Mouse (Mus musculus) cerebellum, adult 2 months (tissue): ENCODE results near the gene Smok3b.

Source experiments
- CTCF ChIP-seq: fragments of 200-500 bp; IDR thresholded peaks from 2 replicates; pipeline ENCODE4 v1.5.1; 2011; ENCODE audit warnings: low read depth, mild to moderate bottlenecking, control low read depth, low read length, moderate library complexity, borderline replicate concordance; ENCODE audit not compliant: insufficient read depth
- POLR2A ChIP-seq: fragments of 200-500 bp; IDR thresholded peaks from 2 replicates; pipeline ENCODE4 v1.6.1; 2011; ENCODE audit warnings: low read length, control low read depth, borderline replicate concordance; ENCODE audit not compliant: insufficient read depth

DNA sequence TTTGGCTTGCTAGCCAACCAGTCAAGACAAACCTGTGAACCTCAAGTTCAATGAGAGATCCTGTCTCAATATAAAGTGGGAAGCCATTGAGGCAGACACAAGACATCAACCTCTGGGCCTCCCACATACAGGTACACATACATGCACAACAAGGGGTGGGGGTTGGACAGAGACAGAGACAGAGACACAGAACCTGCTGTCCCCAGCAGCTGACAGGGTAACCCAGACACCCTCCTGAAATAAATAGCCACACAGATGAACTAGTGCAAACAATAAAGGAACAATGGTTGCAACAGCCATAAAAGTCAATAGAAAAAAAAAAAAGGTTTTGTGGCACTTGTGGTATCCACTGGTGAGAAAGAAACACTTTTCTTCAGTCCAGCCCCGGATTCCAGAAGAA is 45.8 kb upstream of the Smok3b start:
- TF ChIP-seq CTCF (no peak), POLR2A (no peak)
